Mouse (Mus musculus) testis, adult 2 months (tissue): ENCODE measurements around the gene Panx1. TPM values are rescaled to one million over a fixed set of nuclear protein-coding genes. Genes with fewer than 3 reads are reported as not detected.

Source experiments
- H3K27ac ChIP-seq: fragments of 200-500 bp; 2 replicates; pipeline ENCODE4 v1.5.1; 2012; ENCODE audit warnings: low read depth, low read length; ENCODE audit not compliant: control insufficient read depth, insufficient read depth
- H3K27me3 ChIP-seq: fragments of 200-500 bp; 2 replicates; pipeline ENCODE4 v1.6.1; 2012; ENCODE audit warnings: mild to moderate bottlenecking, low read length, moderate library complexity; ENCODE audit not compliant: control insufficient read depth, insufficient read depth
- H3K36me3 ChIP-seq: fragments of 200-500 bp; 2 replicates; pipeline ENCODE4 v1.6.1; 2012; ENCODE audit warnings: mild to moderate bottlenecking, low read length; ENCODE audit not compliant: control insufficient read depth, insufficient read depth
- H3K4me1 ChIP-seq: fragments of 200-500 bp; 2 replicates; pipeline ENCODE4 v1.6.1; 2012; ENCODE audit warnings: low read length; ENCODE audit not compliant: control insufficient read depth, insufficient read depth
- H3K4me3 ChIP-seq: fragments of 200-500 bp; 2 replicates; pipeline ENCODE4 v1.5.1; 2012; ENCODE audit warnings: low read depth, mild to moderate bottlenecking, low read length, moderate library complexity, mixed read lengths; ENCODE audit not compliant: control insufficient read depth
- CTCF ChIP-seq: fragments of 200-500 bp; IDR thresholded peaks from 2 replicates; pipeline ENCODE4 v1.5.1; 2012; ENCODE audit warnings: low read depth, mild to moderate bottlenecking, inconsistent platforms, low read length, moderate library complexity; ENCODE audit not compliant: control insufficient read depth, insufficient read depth, insufficient replicate concordance
- POLR2A ChIP-seq: fragments of 200-500 bp; IDR thresholded peaks from 2 replicates; pipeline ENCODE4 v1.6.1; 2012; ENCODE audit warnings: low read depth, mild to moderate bottlenecking, inconsistent platforms, low read length, moderate library complexity; ENCODE audit not compliant: control insufficient read depth
- polyA plus RNA-seq: library from polyadenylated mRNA; depleted of rRNA; stranded (reverse); fragments of >200 nt; gene quantifications from 2 replicates; pipeline ENCODE4 v1.2.3, GENCODE M21; 2012

Panx1 gene
- polyA plus RNA-seq, 1 experiment, result 2.5 TPM

DNA sequence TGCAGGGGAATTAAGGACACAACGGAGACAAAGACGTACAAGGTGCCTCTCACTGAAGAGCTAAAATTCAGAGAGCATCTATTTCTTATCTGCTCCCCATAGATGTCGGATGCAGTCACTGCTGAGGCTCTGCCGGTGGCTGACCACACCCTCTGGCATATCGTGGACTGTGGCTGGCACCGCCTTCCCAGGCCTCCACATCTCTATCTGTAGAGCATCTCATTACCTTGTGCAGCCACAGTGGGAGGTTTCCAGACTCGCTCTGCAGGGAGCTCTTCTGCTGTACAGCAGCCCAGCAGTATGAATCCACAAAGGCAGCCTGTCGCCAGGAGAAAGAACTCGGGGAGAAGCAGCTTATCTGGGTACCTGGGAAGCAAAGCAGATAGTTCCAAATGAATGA is 24.1 kb downstream of the Panx1 start:
- Histone ChIP-seq H3K4me1 (no peaks in the 10 kb centered on the region), H3K27ac (no peak overlapping the region), H3K4me3 (no peak overlapping the region), H3K27me3 (no peaks in the 10 kb centered on the region), H3K36me3 (no peaks in the 10 kb centered on the region)
- TF ChIP-seq POLR2A, result no peak
- TF ChIP-seq CTCF, result no peak

DNA sequence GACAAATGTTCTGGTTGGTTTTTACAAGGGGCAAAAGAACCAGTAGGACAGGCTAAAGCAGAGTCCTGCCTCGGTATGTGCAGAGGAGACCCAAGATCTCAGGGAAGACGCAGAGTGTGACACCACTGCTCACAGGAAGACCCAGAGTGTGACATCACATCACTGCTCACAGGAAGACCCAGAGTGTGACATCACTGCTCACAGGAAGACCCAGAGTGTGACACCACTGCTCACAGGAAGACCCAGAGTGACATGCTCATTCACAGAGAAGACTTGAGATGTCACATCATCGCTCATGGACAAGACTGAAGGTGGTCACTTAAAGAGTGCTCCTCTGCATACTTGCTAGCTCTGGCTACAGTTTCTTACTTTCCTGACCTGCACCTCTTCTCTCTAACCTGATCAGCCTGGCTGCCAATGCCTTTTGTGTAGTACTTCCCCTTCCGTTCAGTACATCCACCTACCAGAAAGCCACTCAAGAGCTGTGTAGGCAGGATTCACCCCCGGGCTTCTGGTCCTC is 24.7 kb downstream of the Panx1 start:
- Histone ChIP-seq H3K4me3 (no peak overlapping the region), H3K27ac (no peak overlapping the region), H3K4me1 (no peaks in the 10 kb centered on the region), H3K36me3 (no peaks in the 10 kb centered on the region), H3K27me3 (no peaks in the 10 kb centered on the region)
- TF ChIP-seq CTCF, result no peak
- no peak for TF ChIP-seq POLR2A

DNA sequence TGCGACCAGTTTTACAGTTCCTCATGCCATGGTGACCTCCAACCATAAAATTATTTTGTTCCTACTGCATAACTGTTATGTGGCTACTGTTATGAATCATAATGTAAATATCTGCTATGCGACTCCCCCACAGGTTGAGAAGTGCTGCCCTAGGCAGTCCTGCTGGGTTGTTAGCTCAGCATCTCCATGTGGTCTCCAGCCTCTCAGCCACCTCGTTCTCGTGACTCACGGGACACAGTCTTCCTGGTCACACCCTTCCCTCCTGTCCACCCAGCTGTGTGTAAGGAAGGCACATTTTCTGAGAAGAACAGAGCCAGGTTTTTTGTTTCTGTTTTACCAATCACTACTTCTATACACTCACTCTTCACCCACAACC is 26.5 kb downstream of the Panx1 start:
- no peak overlapping the region for H3K4me3 ChIP-seq
- no peaks in the 10 kb centered on the region for H3K36me3 ChIP-seq
- no peaks in the 10 kb centered on the region for H3K4me1 ChIP-seq
- H3K27ac ChIP-seq, result no peak overlapping the region
- TF ChIP-seq POLR2A, result no peak
- TF ChIP-seq CTCF, result no peak
- H3K27me3 ChIP-seq, result no peaks in the 10 kb centered on the region

DNA sequence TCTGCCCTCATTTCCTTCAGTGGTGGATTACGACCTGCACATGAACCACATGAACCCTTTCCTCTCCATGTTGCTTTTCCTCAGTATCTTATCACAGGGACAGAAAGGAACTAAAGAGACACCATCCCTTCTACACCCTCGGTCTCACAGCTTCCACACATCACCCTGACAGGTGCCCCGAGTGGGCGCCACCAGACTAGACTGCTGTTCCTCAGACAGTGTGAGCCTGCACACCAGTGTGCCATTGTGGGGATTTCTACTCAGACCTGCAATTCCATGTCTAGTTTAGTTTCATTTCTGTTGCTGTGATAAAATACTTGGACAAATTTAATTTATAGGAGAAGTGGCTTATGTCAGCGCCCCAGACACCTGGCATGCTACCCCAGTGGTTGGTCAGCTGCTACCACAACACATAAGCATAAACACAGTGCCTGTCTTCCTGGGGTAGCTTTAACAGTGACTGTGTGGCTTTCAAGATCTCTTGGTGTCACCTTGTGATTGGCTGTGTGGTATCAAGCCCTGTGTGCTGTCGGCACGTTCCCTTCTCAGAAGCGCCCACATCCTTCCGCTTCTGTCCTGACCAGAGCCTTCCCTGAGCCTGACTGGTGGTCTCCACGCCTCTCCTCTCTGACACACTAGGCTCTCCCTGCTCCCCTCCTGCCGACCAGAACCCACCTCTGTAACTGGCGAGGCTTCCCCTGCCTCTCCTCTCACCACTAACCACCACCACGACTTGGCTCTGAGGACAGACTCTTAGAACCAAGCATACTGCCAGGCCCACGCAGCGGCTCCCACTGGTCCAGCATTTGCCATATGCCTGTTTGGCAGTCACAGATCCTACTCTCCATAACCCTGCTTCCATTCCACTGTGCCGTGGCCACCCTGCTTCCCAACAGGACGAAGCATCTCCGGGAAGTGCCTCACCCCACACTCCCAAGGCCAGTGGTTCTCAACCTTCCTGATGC is 27.2 kb downstream of the Panx1 start:
- H3K36me3 ChIP-seq, result no peaks in the 10 kb centered on the region
- H3K27me3 ChIP-seq, result no peaks in the 10 kb centered on the region
- TF ChIP-seq POLR2A (no peak), CTCF (no peak)
- no peak overlapping the region for H3K27ac ChIP-seq
- H3K4me3 ChIP-seq, result no peak overlapping the region
- H3K4me1 ChIP-seq, result no peaks in the 10 kb centered on the region

DNA sequence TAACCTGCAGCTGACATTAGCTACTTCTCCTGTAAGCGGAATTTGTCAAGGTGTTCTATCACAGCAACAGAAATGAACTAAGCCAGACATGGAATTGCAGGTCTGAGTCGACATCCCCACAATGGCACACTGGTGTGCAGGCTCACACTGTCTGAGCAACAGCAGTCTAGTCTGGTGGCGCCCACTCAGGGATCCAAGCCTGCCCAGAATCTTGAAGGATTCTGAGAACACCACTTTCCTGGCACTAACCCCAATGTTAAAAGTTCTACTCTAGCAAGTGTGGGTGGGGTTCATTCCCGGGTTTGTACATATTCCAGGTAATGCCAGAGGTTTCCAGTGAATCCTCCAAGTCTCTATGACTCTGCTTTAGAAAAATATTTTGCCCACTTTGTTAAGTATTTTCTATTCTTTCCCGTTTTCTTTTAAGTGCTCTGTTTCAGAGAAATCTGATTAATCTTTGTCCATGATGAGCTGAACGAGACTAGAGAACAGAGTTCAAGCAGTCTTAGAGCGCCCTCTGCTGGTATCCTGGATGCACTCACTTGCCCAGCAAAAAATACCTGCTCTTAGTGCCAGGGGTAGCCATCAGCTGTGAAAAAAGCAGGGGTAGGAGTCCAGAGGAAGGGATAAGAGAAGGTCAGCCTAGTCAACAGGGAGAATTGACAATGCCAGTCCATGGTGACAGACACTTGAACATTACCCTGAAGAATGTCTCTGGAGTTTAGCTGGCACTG is 29.9 kb downstream of the Panx1 start:
- Histone ChIP-seq H3K4me3 (no peak overlapping the region), H3K27me3 (no peaks in the 10 kb centered on the region), H3K36me3 (no peaks in the 10 kb centered on the region), H3K27ac (no peak overlapping the region), H3K4me1 (no peaks in the 10 kb centered on the region)
- TF ChIP-seq CTCF, result peak; percentile 49; the same call in 1 of the 2 replicates
- no peak for TF ChIP-seq POLR2A

DNA sequence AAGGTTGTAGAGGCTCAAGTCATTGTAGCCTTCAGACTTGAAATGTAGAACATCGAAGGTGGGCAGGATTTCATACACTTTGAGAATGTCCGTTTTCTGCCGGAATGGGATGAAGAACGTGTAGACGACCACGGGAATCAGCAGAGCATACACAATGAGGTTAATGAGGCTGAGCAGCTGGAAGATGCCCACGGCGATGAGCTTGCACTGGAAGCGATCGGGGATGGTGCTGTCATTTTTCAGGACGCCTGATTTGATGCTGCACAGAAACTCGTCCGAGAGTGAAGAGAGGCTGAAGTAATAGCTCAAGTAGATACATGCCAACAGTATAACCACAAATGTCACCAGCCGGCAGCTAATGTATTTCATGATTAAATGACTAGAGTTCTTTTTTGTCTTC is 37.7 kb downstream of the Panx1 start:
- Histone ChIP-seq H3K27me3 (no peaks in the 10 kb centered on the region), H3K4me3 (no peak overlapping the region), H3K36me3 (no peaks in the 10 kb centered on the region), H3K27ac (no peak overlapping the region), H3K4me1 (no peaks in the 10 kb centered on the region)
- TF ChIP-seq POLR2A, result no peak
- TF ChIP-seq CTCF, result no peak

DNA sequence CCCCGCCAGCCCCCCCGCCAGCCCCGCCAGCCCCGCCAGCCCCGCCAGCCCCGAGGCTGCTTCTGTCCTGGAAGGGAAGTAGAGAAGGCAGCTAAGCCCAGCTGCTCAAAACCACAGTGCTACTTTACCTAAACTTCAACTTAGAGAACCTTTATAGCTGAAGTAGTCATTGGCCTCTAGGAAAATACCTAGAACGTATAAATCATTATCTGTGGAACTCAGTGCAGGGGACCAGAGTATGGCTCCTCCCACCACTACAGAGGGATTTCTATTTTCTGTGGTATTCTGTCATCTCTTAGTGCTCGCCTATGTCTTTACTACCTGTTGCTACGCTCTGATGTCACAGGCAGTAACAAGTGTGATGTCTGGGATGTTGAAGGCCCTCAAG is 41.0 kb downstream of the Panx1 start:
- TF ChIP-seq CTCF (no peak), POLR2A (no peak)
- Histone ChIP-seq H3K27me3 (no peaks in the 10 kb centered on the region), H3K27ac (no peak overlapping the region), H3K36me3 (no peaks in the 10 kb centered on the region), H3K4me3 (no peak overlapping the region), H3K4me1 (no peaks in the 10 kb centered on the region)
